Mouse (Mus musculus): ENCODE results near the gene St8sia6. TPM values are rescaled to one million over a fixed set of nuclear protein-coding genes. Genes with fewer than 3 reads are reported as not detected.

St8sia6 gene
- polyA plus RNA-seq, 1 experiment from 2014 or later = 3.0 TPM

DNA sequence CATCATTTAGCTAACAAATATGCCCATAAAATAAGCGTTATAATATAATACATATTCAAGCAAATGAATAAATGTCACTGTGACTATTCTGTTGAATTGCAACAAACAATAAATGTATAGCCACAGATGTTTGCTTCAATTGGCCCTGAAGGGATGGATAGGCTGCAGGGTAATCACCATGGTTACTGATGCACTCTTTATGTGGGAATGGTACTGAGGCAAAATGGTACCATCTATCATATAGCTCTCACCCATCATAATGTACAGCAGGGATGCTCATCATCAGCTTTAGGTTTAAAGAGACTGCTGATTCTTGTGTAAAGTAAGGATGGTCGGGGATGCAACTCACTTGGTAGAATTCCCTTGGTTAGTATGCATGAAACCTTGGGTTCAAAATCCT is 99.4 kb downstream of the St8sia6 start:
- Histone ChIP-seq H3K4me1 (ENCODE audit: insufficient read depth) (no peaks in the 10 kb centered on the region), H3K9me3 (ENCODE audit: low read depth, low read length) (no peaks in the 10 kb centered on the region), H3K27ac (ENCODE audit: low read depth) (no peak overlapping the region), H3K27me3 (ENCODE audit: insufficient read depth, low read length) (no peaks in the 10 kb centered on the region), H3K4me3 (ENCODE audit: low read depth, low read length) (no peak overlapping the region), H3K36me3 (ENCODE audit: insufficient read depth) (no peaks in the 10 kb centered on the region), H3K4me2 (no peak overlapping the region), H3K9ac (no peak overlapping the region)
- TF ChIP-seq CTCF (IDR thresholded peaks at IDR 0.05; ENCODE audit: low read depth) = no peak
- no peak for DNase-seq
- WGBS = 65% methylated on average over 2 of the region's 2 CpGs
- ATAC-seq (ENCODE audit: insufficient read depth) = no peak

DNA sequence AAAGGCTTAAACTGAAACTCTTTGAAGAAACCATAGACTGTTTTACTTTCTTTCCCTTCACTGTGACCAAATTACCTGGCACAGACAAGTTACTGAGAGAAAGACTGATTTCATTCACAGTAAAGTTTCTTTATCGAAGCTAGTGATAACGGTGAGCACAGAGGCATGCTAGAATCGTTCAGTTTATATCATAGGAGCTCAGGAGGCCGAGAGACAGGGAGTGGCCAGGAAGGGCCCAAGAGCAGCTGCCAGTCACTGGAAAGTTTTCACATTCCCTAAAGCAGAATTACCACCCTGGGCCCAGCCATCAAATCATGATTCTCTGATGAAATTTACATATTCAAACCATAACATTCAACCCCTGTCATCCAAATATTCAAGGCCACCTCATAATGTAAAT is 109.5 kb downstream of the St8sia6 start:
- WGBS = 51% methylated on average over 4 of the region's 4 CpGs
- DNase-seq (no peak), ATAC-seq (ENCODE audit: insufficient read depth) (no peak)
- Histone ChIP-seq H3K4me2 (no peak overlapping the region), H3K36me3 (ENCODE audit: insufficient read depth) (no peaks in the 10 kb centered on the region), H3K27ac (ENCODE audit: low read depth) (no peak overlapping the region), H3K4me1 (ENCODE audit: insufficient read depth) (no peaks in the 10 kb centered on the region), H3K9ac (no peak overlapping the region), H3K27me3 (ENCODE audit: insufficient read depth, low read length) (no peaks in the 10 kb centered on the region), H3K4me3 (ENCODE audit: low read depth, low read length) (no peak overlapping the region), H3K9me3 (ENCODE audit: low read depth, low read length) (no peaks in the 10 kb centered on the region)
- no peak for TF ChIP-seq CTCF (IDR thresholded peaks at IDR 0.05; ENCODE audit: low read depth)

DNA sequence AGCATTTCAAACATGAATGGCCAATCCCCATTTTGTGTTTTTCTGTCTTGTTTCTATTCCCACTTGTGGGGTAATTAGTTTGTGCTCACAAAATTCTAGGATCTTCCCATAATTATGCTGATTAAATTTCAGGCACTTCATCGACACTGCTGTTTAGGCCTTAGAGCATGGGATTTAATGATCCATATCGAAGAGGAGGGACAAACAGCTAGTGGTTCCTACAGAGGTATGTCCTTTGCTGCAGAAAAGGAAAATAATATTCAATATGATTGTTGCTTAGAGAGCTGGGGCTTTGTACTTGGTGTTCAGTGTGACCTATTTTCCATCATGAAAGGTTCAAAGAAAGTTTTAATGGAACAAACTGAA is 110.7 kb downstream of the St8sia6 start:
- Histone ChIP-seq H3K36me3 (ENCODE audit: insufficient read depth) (no peaks in the 10 kb centered on the region), H3K9me3 (ENCODE audit: low read depth, low read length) (no peaks in the 10 kb centered on the region), H3K27me3 (ENCODE audit: insufficient read depth, low read length) (no peaks in the 10 kb centered on the region), H3K4me1 (ENCODE audit: insufficient read depth) (no peaks in the 10 kb centered on the region), H3K27ac (ENCODE audit: low read depth) (no peak overlapping the region), H3K9ac (no peak overlapping the region), H3K4me2 (no peak overlapping the region), H3K4me3 (ENCODE audit: low read depth, low read length) (no peak overlapping the region)
- WGBS = 83% methylated on average over 2 of the region's 2 CpGs
- no peak for DNase-seq
- TF ChIP-seq CTCF (IDR thresholded peaks at IDR 0.05; ENCODE audit: low read depth) = no peak
- no peak for ATAC-seq (ENCODE audit: insufficient read depth)

- H3K27me3 ChIP-seq (ENCODE audit: insufficient read depth, low read length) = no peaks in the 10 kb centered on the region
- ATAC-seq (ENCODE audit: insufficient read depth) = no peak; the same call in 1 of the 2 replicates
- no peaks in the 10 kb centered on the region for H3K9me3 ChIP-seq (ENCODE audit: low read depth, low read length)
- no peaks in the 10 kb centered on the region for H3K36me3 ChIP-seq (ENCODE audit: insufficient read depth)
- no peak for TF ChIP-seq CTCF (IDR thresholded peaks at IDR 0.05; ENCODE audit: low read depth)
- no peak overlapping the region for H3K4me2 ChIP-seq
- H3K9ac ChIP-seq = no peak overlapping the region
- peak; percentile 67 for DNase-seq
- no peak overlapping the region for H3K27ac ChIP-seq (ENCODE audit: low read depth)
- no peak overlapping the region for H3K4me3 ChIP-seq (ENCODE audit: low read depth, low read length)
- 50% methylated on average over 4 of the region's 4 CpGs for WGBS
- H3K4me1 ChIP-seq (ENCODE audit: insufficient read depth) = no peaks in the 10 kb centered on the region
These were observed 111.2 kb downstream of the St8sia6 start for GRCm38 (mm10) chr2:13682488-13683204.

GRCm38 (mm10) chr2:13672946-13673345 is 120.9 kb downstream of the St8sia6 start:
- Histone ChIP-seq H3K36me3 (ENCODE audit: insufficient read depth) (no peaks in the 10 kb centered on the region), H3K4me3 (ENCODE audit: low read depth, low read length) (no peak overlapping the region), H3K27me3 (ENCODE audit: insufficient read depth, low read length) (no peaks in the 10 kb centered on the region), H3K4me1 (ENCODE audit: insufficient read depth) (no peaks in the 10 kb centered on the region), H3K27ac (ENCODE audit: low read depth) (no peak overlapping the region), H3K9ac (no peak overlapping the region), H3K9me3 (ENCODE audit: low read depth, low read length) (no peaks in the 10 kb centered on the region), H3K4me2 (no peak overlapping the region)
- peak; percentile 28 for DNase-seq
- 57% methylated on average over 3 of the region's 3 CpGs for WGBS
- ATAC-seq (ENCODE audit: insufficient read depth) = no peak
- TF ChIP-seq CTCF (IDR thresholded peaks at IDR 0.05; ENCODE audit: low read depth) = peak; percentile 63

DNA sequence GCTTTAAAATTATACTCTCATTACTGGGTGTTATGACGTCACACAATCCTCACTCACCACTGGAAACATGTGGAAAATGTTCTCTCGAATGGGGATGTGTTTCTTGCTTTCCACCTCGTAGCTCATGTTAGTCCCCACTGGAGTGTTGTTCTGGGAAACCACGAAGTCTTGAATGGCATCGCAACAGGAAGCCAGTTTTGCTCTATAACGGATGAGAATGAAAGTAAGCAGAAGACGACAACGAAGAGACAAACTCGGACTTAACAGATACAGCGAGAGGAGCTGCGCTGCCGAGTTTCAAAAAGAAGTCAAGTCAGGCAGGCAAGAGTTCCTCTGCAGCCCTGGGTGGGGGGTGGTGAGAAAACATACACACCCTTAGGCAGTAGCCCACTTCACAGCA is 121.4 kb downstream of the St8sia6 start:
- no peak overlapping the region for H3K4me2 ChIP-seq
- no peaks in the 10 kb centered on the region for H3K9me3 ChIP-seq (ENCODE audit: low read depth, low read length)
- 76% methylated on average over 12 of the region's 12 CpGs for WGBS

DNA sequence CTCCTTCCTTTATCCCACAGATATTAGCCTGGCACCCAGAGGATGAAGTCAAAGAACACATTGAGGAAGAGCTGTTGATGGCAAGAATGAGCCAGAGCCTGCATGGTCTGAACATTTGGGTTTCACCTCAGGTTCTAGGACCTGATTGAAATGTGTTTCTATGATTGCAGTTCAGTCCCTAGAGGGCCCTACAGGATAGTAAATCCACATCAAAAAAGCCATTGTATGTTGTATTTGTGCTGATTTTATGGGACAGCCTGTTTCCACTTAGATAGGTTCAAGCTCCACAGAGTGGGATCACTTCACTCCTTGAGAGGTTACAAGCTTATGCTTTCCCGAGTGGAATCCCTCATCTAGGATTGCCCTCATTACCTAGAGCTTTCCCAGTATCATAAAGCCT is 159.0 kb downstream of the St8sia6 start:
- no peak overlapping the region for H3K4me2 ChIP-seq
- no peak overlapping the region for H3K4me3 ChIP-seq (ENCODE audit: low read depth, low read length)
- DNase-seq (peak; percentile 18), ATAC-seq (ENCODE audit: insufficient read depth) (no peak)
- no peak overlapping the region for H3K27ac ChIP-seq (ENCODE audit: low read depth)
- WGBS = 47% methylated on average over 1 of the region's 1 CpGs
- no peak for TF ChIP-seq CTCF (IDR thresholded peaks at IDR 0.05; ENCODE audit: low read depth)
- H3K36me3 ChIP-seq (ENCODE audit: insufficient read depth) = no peaks in the 10 kb centered on the region
- H3K27me3 ChIP-seq (ENCODE audit: insufficient read depth, low read length) = no peaks in the 10 kb centered on the region
- H3K9me3 ChIP-seq (ENCODE audit: low read depth, low read length) = no peaks in the 10 kb centered on the region
- no peak overlapping the region for H3K9ac ChIP-seq
- H3K4me1 ChIP-seq (ENCODE audit: insufficient read depth) = no peaks in the 10 kb centered on the region

More for the DNA sequence above, 121.4 kb downstream of the St8sia6 start:
- TF ChIP-seq CTCF (IDR thresholded peaks at IDR 0.05; ENCODE audit: low read depth) = no peak
- DNase-seq (no peak), ATAC-seq (ENCODE audit: insufficient read depth) (no peak)
- Histone ChIP-seq H3K9ac (no peak overlapping the region), H3K4me3 (ENCODE audit: low read depth, low read length) (no peak overlapping the region), H3K27me3 (ENCODE audit: insufficient read depth, low read length) (no peaks in the 10 kb centered on the region), H3K36me3 (ENCODE audit: insufficient read depth) (no peaks in the 10 kb centered on the region), H3K4me1 (ENCODE audit: insufficient read depth) (no peaks in the 10 kb centered on the region), H3K27ac (ENCODE audit: low read depth) (no peak overlapping the region)

Data from lung, embryonic 14.5 days (tissue).